Mouse (Mus musculus) liver, adult 2 months (tissue): Measurements from ENCODE around the gene Stox2. TPM values are rescaled to one million over a fixed set of nuclear protein-coding genes. Genes with fewer than 3 reads are reported as not detected.
"Not testable (repeated sequence)": the region's sequence is repeated elsewhere in the genome, so short reads cannot be mapped to it uniquely, and the experiment has no call there.

Experiments
- DNase-seq: peaks from one replicate; pipeline ENCODE4 v3.0.0-alpha.2; 2011; ENCODE audit warnings: low read depth, low spot score; ENCODE audit errors: extremely low read depth
- H3K27ac ChIP-seq: fragments of 200-500 bp; replicated peaks from 2 replicates; pipeline ENCODE4 v1.5.1; 2012; ENCODE audit warnings: low read depth, mild to moderate bottlenecking, control low read depth, inconsistent platforms, low read length; ENCODE audit not compliant: insufficient read depth
- H3K27me3 ChIP-seq: fragments of 200-500 bp; 2 replicates; pipeline ENCODE4 v1.6.1; 2012; ENCODE audit warnings: mild to moderate bottlenecking, moderate library complexity, low read length, inconsistent platforms; ENCODE audit not compliant: control insufficient read depth, insufficient read depth
- H3K36me3 ChIP-seq: fragments of 200-500 bp; 2 replicates; pipeline ENCODE4 v1.6.1; 2012; ENCODE audit warnings: low read length, inconsistent platforms; ENCODE audit not compliant: control insufficient read depth, insufficient read depth
- H3K4me1 ChIP-seq: fragments of 200-500 bp; 2 replicates; pipeline ENCODE4 v1.6.1; 2011; ENCODE audit warnings: low read length; ENCODE audit not compliant: control insufficient read depth, insufficient read depth
- H3K4me3 ChIP-seq: fragments of 200-500 bp; 2 replicates; pipeline ENCODE4 v1.5.1; 2011; ENCODE audit warnings: low read depth, mild to moderate bottlenecking, control low read depth, low read length, moderate library complexity; ENCODE audit not compliant: insufficient read depth
- H3K79me2 ChIP-seq: fragments of 200-500 bp; 2 replicates; pipeline ENCODE4 v1.6.1; 2012; ENCODE audit warnings: inconsistent platforms, mild to moderate bottlenecking, low read length, moderate library complexity; ENCODE audit not compliant: control insufficient read depth, insufficient read depth
- H3K9ac ChIP-seq: fragments of 200-500 bp; 2 replicates; pipeline ENCODE4 v1.6.1; 2012; ENCODE audit warnings: low read depth, mild to moderate bottlenecking, control low read depth, inconsistent platforms, low read length
- CTCF ChIP-seq: fragments of 200-500 bp; IDR thresholded peaks from 2 replicates; pipeline ENCODE4 v1.5.1; 2011; ENCODE audit warnings: low read depth, low read length, control low read depth
- POLR2A ChIP-seq: fragments of 200-500 bp; IDR thresholded peaks from 2 replicates; pipeline ENCODE4 v1.6.1; 2011; ENCODE audit warnings: low read length, control low read depth; ENCODE audit not compliant: insufficient read depth; ENCODE audit errors: extremely low read depth
- WGBS: fragments of 180-500 bp; shearing (Covaris S2); methylation state at CpG from one replicate; pipeline ENCODE4 v1.1.7; 2018; 5-methylcytosine and 5-hydroxymethylcytosine counted together
- polyA plus RNA-seq: library from polyadenylated mRNA; depleted of rRNA; stranded (reverse); fragments of >200 nt; gene quantifications from 2 replicates; pipeline ENCODE4 v1.2.3, GENCODE M21; 2012
- total RNA-seq: library from RNA; depleted of rRNA; stranded (reverse); fragments of >200 nt; gene quantifications from 2 replicates; pipeline ENCODE4 v1.2.3, GENCODE M21; 2014

Stox2 gene
- total and polyA plus RNA-seq, 2 experiments: 0.26 to 1.0 TPM

GRCm38 (mm10) chr8:47482354-47483071 is 36.4 kb upstream of the Stox2 start:
- Histone ChIP-seq H3K27ac (no peak overlapping the region), H3K27me3 (no peaks in the 10 kb centered on the region), H3K4me3 (no peak overlapping the region), H3K79me2 (no peaks in the 10 kb centered on the region), H3K9ac (no peak overlapping the region), H3K36me3 (no peaks in the 10 kb centered on the region), H3K4me1 (no peaks in the 10 kb centered on the region)
- WGBS: 82% methylated on average over 12 of the region's 12 CpGs
- TF ChIP-seq CTCF (no peak), POLR2A (no peak)
- DNase-seq: no peak

- DNase-seq: no peak
- H3K27me3 ChIP-seq: no peaks in the 10 kb centered on the region
- WGBS: 92% methylated on average over 7 of the region's 7 CpGs
- H3K9ac ChIP-seq: no peak overlapping the region
- no peak overlapping the region for H3K27ac ChIP-seq
- no peak overlapping the region for H3K4me3 ChIP-seq
- H3K4me1 ChIP-seq: no peaks in the 10 kb centered on the region
- TF ChIP-seq POLR2A (no peak), CTCF (no peak)
- H3K79me2 ChIP-seq: no peaks in the 10 kb centered on the region
- H3K36me3 ChIP-seq: no peaks in the 10 kb centered on the region
These were observed 33.9 kb upstream of the Stox2 start for GRCm38 (mm10) chr8:47480039-47480438.

- DNase-seq: no peak
- Histone ChIP-seq H3K79me2 (no peaks in the 10 kb centered on the region), H3K27me3 (no peaks in the 10 kb centered on the region), H3K4me1 (no peaks in the 10 kb centered on the region), H3K36me3 (no peaks in the 10 kb centered on the region), H3K4me3 (no peak overlapping the region), H3K27ac (no peak overlapping the region; the same call in 1 of the 2 replicates), H3K9ac (no peak overlapping the region)
- WGBS: 74% methylated on average over 10 of the region's 10 CpGs
- TF ChIP-seq CTCF (no peak), POLR2A (no peak)
These were observed 15.5 kb upstream of the Stox2 start for GRCm38 (mm10) chr8:47461650-47462049.

- H3K79me2 ChIP-seq: no peaks in the 10 kb centered on the region
- no peaks in the 10 kb centered on the region for H3K27me3 ChIP-seq
- 82% methylated on average over 6 of the region's 6 CpGs for WGBS
- no peak overlapping the region for H3K27ac ChIP-seq
- no peaks in the 10 kb centered on the region for H3K4me1 ChIP-seq
- no peak for DNase-seq
- H3K4me3 ChIP-seq: no peak overlapping the region
- no peak overlapping the region for H3K9ac ChIP-seq
- no peaks in the 10 kb centered on the region for H3K36me3 ChIP-seq
- TF ChIP-seq CTCF (no peak), POLR2A (no peak)
These were observed 13.1 kb upstream of the Stox2 start for GRCm38 (mm10) chr8:47459216-47459749.

- DNase-seq: no peak
- Histone ChIP-seq H3K79me2 (no peaks in the 10 kb centered on the region), H3K27ac (no peak overlapping the region), H3K27me3 (no peaks in the 10 kb centered on the region), H3K4me3 (no peak overlapping the region), H3K36me3 (no peaks in the 10 kb centered on the region), H3K9ac (no peak overlapping the region), H3K4me1 (no peaks in the 10 kb centered on the region)
- WGBS: 93% methylated on average over 10 of the region's 10 CpGs
- TF ChIP-seq POLR2A: no peak
- no peak for TF ChIP-seq CTCF
These were observed 12.4 kb upstream of the Stox2 start for GRCm38 (mm10) chr8:47458591-47458990.

- H3K36me3 ChIP-seq, H3K9ac ChIP-seq, H3K79me2 ChIP-seq, H3K4me1 ChIP-seq, H3K27ac ChIP-seq, H3K4me3 ChIP-seq, H3K27me3 ChIP-seq, DNase-seq: not testable (repeated sequence)
- WGBS: 96% methylated on average over 2 of the region's 2 CpGs
These were observed 3.0 kb upstream of the Stox2 start for GRCm38 (mm10) chr8:47449211-47449610.
